Mouse (Mus musculus): ENCODE results near the gene Ntrk2.

DNA sequence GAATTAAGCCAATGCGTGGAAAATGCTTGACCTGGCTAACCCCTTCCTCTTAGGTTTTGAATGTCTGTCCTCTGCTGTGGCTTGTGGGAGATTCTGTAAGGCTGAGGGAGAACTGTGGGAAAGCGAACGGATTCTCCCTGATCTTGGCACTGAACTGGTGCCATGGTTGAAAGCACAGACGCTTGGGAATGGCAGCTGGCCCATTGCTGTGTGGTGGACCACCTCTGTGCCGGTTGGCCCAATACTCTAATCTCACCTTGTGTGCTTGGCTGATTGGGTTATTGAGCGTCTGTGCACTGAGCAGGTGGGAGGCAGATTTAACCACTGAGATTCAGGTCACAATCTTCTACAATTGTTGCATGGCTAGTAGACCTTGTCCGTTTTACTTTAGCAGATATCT, 18.4 kb downstream of the Ntrk2 start:
- TF ChIP-seq CTCF (IDR thresholded peaks at IDR 0.05; ENCODE audit: extremely low read depth, insufficient read depth, low read length): no peak
- TF ChIP-seq POLR2A (IDR thresholded peaks at IDR 0.05; ENCODE audit: extremely low read depth, insufficient read depth, low read length): no peak
